Mouse (Mus musculus): ENCODE measurements around the gene Grn. TPM values are rescaled to one million over a fixed set of nuclear protein-coding genes. Genes with fewer than 3 reads are reported as not detected.
"Not testable (repeated sequence)": the region's sequence is repeated elsewhere in the genome, so short reads cannot be mapped to it uniquely, and the experiment has no call there.

Gene Grn
- polyA plus RNA-seq, 1 experiment from 2014 or later = 161 TPM

DNA sequence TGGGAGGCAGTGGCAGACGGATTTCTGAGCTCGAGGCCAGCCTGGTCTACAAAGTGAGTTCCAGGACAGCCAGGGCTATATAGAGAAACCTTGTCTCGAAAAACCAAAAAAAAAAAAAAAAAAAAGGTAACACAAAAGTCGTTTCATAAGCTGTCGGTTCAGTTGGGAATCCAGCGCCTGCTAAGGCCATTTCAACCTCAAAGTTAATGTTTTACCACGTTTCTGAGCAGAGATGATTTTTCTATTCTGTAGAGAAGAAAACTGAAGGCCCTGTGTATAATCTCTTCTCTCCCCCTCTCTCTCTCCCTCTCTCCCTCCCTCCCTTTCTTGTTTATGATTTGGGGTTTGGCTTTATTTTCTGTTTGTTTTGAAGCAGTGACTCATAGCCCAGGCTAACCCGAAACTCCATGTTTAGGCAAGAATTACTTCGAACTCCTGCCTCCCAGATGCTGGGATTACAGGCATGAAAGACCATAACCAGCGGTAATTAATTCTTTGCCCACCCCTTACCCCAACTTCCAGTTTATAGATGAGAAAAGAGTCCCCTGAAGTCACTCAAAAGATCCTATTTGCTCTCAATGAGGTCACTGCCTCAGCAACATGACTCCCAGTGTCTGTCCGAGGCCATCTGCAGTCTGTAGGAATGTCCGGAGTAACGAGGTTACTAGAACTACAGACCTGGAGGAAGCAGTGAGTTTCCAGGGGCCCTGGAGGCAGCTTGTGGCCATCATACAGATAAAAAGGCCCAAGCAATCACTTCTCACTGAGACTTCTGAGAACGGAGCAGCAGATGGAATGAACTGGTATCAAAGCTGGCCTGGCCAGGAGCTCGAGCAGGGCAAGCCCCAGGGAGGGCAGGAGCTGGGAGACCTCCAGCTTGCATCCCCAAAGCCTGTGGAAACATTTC lies 21.0 kb upstream of the Grn start:
- peak overlapping the region; percentile 82 for H3K4me2 ChIP-seq (ENCODE audit: low read depth, low read length)
- peak overlapping the region; percentile 99 for H3K4me3 ChIP-seq (ENCODE audit: low read depth, low read length)
- peaks cover 35% of the 10 kb centered on the region for H3K4me1 ChIP-seq (ENCODE audit: insufficient read depth)
- peak overlapping the region; percentile 56 for H3K9ac ChIP-seq (replicated peaks)
- DNase-seq = peak; percentile 21
- peak overlapping the region; percentile 99 for H3K27ac ChIP-seq (ENCODE audit: low read depth)
- TF ChIP-seq CTCF (IDR thresholded peaks at IDR 0.05; ENCODE audit: low read depth) = no peak
- no peak for TF ChIP-seq EP300 (IDR thresholded peaks at IDR 0.05; ENCODE audit: low read depth)
- peaks cover 13% of the 10 kb centered on the region for H3K36me3 ChIP-seq (replicated peaks; ENCODE audit: insufficient read depth, low read length)
- WGBS (ENCODE audit: insufficient replicate concordance) = 41% methylated on average over 14 of the region's 15 CpGs
- no peaks in the 10 kb centered on the region for H3K27me3 ChIP-seq (ENCODE audit: insufficient read depth, low read length)
- ATAC-seq = no peak
- no peaks in the 10 kb centered on the region for H3K9me3 ChIP-seq (ENCODE audit: low read length)

GRCm38 (mm10) chr11:102409795-102410330 lies 20.3 kb upstream of the Grn start:
- Histone ChIP-seq H3K4me1 (ENCODE audit: insufficient read depth) (peaks cover 31% of the 10 kb centered on the region), H3K36me3 (replicated peaks; ENCODE audit: insufficient read depth, low read length) (peaks cover 6% of the 10 kb centered on the region; the same call in 1 of the 2 replicates), H3K27ac (ENCODE audit: low read depth) (peak overlapping the region; percentile 99), H3K9me3 (ENCODE audit: low read length) (no peaks in the 10 kb centered on the region), H3K4me2 (ENCODE audit: low read depth, low read length) (peak overlapping the region; percentile 82), H3K4me3 (ENCODE audit: low read depth, low read length) (no peak overlapping the region), H3K9ac (replicated peaks) (0 out of 2 replicates have a peak overlapping the region, but pooled peaks have one; percentile 3), H3K27me3 (ENCODE audit: insufficient read depth, low read length) (no peaks in the 10 kb centered on the region)
- TF ChIP-seq CTCF (IDR thresholded peaks at IDR 0.05; ENCODE audit: low read depth) (no peak), EP300 (IDR thresholded peaks at IDR 0.05; ENCODE audit: low read depth) (no peak)
- WGBS (ENCODE audit: insufficient replicate concordance) = 66% methylated on average over 3 of the region's 3 CpGs
- ATAC-seq = no peak
- peak; percentile 38 for DNase-seq

DNA sequence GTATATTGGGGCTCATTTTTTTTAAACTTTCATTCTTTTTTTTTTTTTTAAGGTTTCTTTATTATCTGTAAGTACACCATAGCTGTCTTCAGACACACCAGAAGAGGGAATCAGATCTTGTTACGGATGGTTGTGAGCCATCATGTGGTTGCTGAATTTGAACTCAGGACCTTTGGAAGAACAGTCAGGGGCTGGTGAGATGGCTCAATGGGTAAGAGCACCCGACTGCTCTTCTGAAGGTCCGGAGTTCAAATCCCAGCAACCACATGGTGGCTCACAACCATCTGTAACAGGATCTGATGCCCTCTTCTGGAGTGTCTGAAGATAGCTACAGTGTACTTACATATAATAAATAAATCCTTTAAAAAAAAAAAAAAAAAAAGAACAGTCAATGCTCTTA lies 19.8 kb upstream of the Grn start:
- Histone ChIP-seq H3K27ac (ENCODE audit: low read depth) (peak overlapping the region; percentile 99), H3K4me1 (ENCODE audit: insufficient read depth) (peaks cover 29% of the 10 kb centered on the region)
- not testable (repeated sequence) for H3K4me2 ChIP-seq (ENCODE audit: low read depth, low read length); ATAC-seq; DNase-seq; H3K9ac ChIP-seq (replicated peaks); H3K36me3 ChIP-seq (replicated peaks; ENCODE audit: insufficient read depth, low read length); H3K4me3 ChIP-seq (ENCODE audit: low read depth, low read length); H3K27me3 ChIP-seq (ENCODE audit: insufficient read depth, low read length); H3K9me3 ChIP-seq (ENCODE audit: low read length)
- WGBS (ENCODE audit: insufficient replicate concordance) = 86% methylated on average over 3 of the region's 3 CpGs

GRCm38 (mm10) chr11:102411061-102411460 lies 19.1 kb upstream of the Grn start:
- no peaks in the 10 kb centered on the region for H3K36me3 ChIP-seq (replicated peaks; ENCODE audit: insufficient read depth, low read length)
- H3K27me3 ChIP-seq (ENCODE audit: insufficient read depth, low read length) = no peaks in the 10 kb centered on the region
- no peak overlapping the region for H3K9ac ChIP-seq (replicated peaks)
- TF ChIP-seq EP300 (IDR thresholded peaks at IDR 0.05; ENCODE audit: low read depth) (no peak), CTCF (IDR thresholded peaks at IDR 0.05; ENCODE audit: low read depth) (no peak)
- ATAC-seq (no peak), DNase-seq (no peak)
- H3K4me3 ChIP-seq (ENCODE audit: low read depth, low read length) = no peak overlapping the region
- peak overlapping the region; percentile 46 for H3K27ac ChIP-seq (ENCODE audit: low read depth)
- H3K9me3 ChIP-seq (ENCODE audit: low read length) = no peaks in the 10 kb centered on the region
- peaks cover 26% of the 10 kb centered on the region for H3K4me1 ChIP-seq (ENCODE audit: insufficient read depth)
- H3K4me2 ChIP-seq (ENCODE audit: low read depth, low read length) = 0 out of 2 replicates have a peak overlapping the region, but pooled peaks have one; percentile 24
- 72% methylated on average over 3 of the region's 3 CpGs for WGBS (ENCODE audit: insufficient replicate concordance)

DNA sequence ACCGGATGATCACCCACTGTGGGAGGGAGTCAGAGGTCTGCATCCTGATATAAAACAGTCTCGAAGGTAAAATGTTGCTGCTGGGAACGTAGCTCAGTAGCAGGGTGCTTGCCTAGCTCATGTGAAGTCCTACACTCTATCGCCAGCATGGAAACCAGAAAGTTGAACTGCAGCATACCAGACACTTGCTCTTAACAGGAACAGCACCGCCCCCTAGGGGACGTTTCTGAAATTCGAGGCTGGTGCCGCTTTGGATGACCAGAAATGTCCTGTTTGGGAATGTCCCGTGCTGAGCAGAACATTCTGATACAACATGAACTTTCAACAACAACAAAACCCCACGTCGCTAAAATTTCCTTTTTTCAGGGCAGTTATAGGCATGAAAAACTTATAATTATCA lies 18.4 kb upstream of the Grn start:
- Histone ChIP-seq H3K9ac (replicated peaks) (no peak overlapping the region), H3K4me1 (ENCODE audit: insufficient read depth) (peaks cover 22% of the 10 kb centered on the region), H3K36me3 (replicated peaks; ENCODE audit: insufficient read depth, low read length) (no peaks in the 10 kb centered on the region), H3K4me3 (ENCODE audit: low read depth, low read length) (no peak overlapping the region), H3K4me2 (ENCODE audit: low read depth, low read length) (peak overlapping the region; percentile 24; the same call in 1 of the 2 replicates), H3K27me3 (ENCODE audit: insufficient read depth, low read length) (no peaks in the 10 kb centered on the region), H3K9me3 (ENCODE audit: low read length) (no peaks in the 10 kb centered on the region), H3K27ac (ENCODE audit: low read depth) (peak overlapping the region; percentile 46)
- 8% methylated on average over 11 of the region's 11 CpGs for WGBS (ENCODE audit: insufficient replicate concordance)
- ATAC-seq = no peak
- DNase-seq = peak; percentile 94
- TF ChIP-seq EP300 (IDR thresholded peaks at IDR 0.05; ENCODE audit: low read depth) (no peak), CTCF (IDR thresholded peaks at IDR 0.05; ENCODE audit: low read depth) (peak; percentile 98)

- Histone ChIP-seq H3K4me3 (ENCODE audit: low read depth, low read length) (no peak overlapping the region), H3K9me3 (ENCODE audit: low read length) (no peaks in the 10 kb centered on the region), H3K27ac (ENCODE audit: low read depth) (no peak overlapping the region), H3K27me3 (ENCODE audit: insufficient read depth, low read length) (no peaks in the 10 kb centered on the region), H3K9ac (replicated peaks) (no peak overlapping the region), H3K36me3 (replicated peaks; ENCODE audit: insufficient read depth, low read length) (no peaks in the 10 kb centered on the region), H3K4me2 (ENCODE audit: low read depth, low read length) (no peak overlapping the region), H3K4me1 (ENCODE audit: insufficient read depth) (peaks cover 21% of the 10 kb centered on the region)
- no peak for TF ChIP-seq EP300 (IDR thresholded peaks at IDR 0.05; ENCODE audit: low read depth)
- no peak for TF ChIP-seq CTCF (IDR thresholded peaks at IDR 0.05; ENCODE audit: low read depth)
- WGBS (ENCODE audit: insufficient replicate concordance) = 71% methylated on average over 8 of the region's 8 CpGs
- no peak for ATAC-seq
- no peak for DNase-seq
These were observed 17.1 kb upstream of the Grn start for GRCm38 (mm10) chr11:102413059-102413458.
